Mouse (Mus musculus) cortical plate, adult 2 months (tissue): ENCODE measurements around the gene Dapk1. TPM values are rescaled to one million over a fixed set of nuclear protein-coding genes. Genes with fewer than 3 reads are reported as not detected.
A peak's percentile ranks its signal among the peaks of the same experiment; 100 is the strongest.

Experiments used
- H3K27ac ChIP-seq: fragments of 200-500 bp; 2 replicates; pipeline ENCODE4 v1.5.1; 2012; ENCODE audit warnings: low read length, control low read depth, inconsistent platforms; ENCODE audit not compliant: insufficient read depth
- H3K4me1 ChIP-seq: fragments of 200-500 bp; 2 replicates; pipeline ENCODE4 v1.6.1; 2011; ENCODE audit warnings: low read length; ENCODE audit not compliant: control insufficient read depth, insufficient read depth
- H3K4me3 ChIP-seq: fragments of 200-500 bp; 2 replicates; pipeline ENCODE4 v1.5.1; 2011; ENCODE audit warnings: mild to moderate bottlenecking, low read length, control low read depth; ENCODE audit not compliant: insufficient read depth
- CTCF ChIP-seq: fragments of 200-500 bp; IDR thresholded peaks from 2 replicates; pipeline ENCODE4 v1.5.1; 2011; ENCODE audit warnings: mild to moderate bottlenecking, control low read depth, low read length; ENCODE audit not compliant: insufficient read depth; ENCODE audit errors: extremely low read depth
- POLR2A ChIP-seq: fragments of 200-500 bp; IDR thresholded peaks from 2 replicates; pipeline ENCODE4 v1.6.1; 2011; ENCODE audit warnings: mild to moderate bottlenecking, low read length, control low read depth; ENCODE audit not compliant: insufficient read depth; ENCODE audit errors: extremely low read depth
- polyA plus RNA-seq: library from polyadenylated mRNA; depleted of rRNA; stranded (reverse); fragments of >200 nt; gene quantifications from 2 replicates; pipeline ENCODE4 v1.2.3, GENCODE M21; 2012; rRNA removed

Gene Dapk1
- 57.4 and 63.1 TPM in 2 replicates for polyA plus RNA-seq

GRCm38 (mm10) chr13:60601436-60602415 lies at the start of gene Dapk1:
TSS of gene Dapk1 (plus strand) at chr13:60601947.
- no peaks in the 10 kb centered on the region; the same call in 1 of the 2 replicates for H3K4me1 ChIP-seq
- H3K27ac ChIP-seq, result peak within 1 kb of the TSS; percentile 1; the same call in 1 of the 2 replicates
- TF ChIP-seq POLR2A (0 out of 2 replicates have a peak, but pooled peaks have one; percentile 17), CTCF (peak; percentile 22; the same call in 1 of the 2 replicates)
- peak within 1 kb of the TSS; percentile 75 for H3K4me3 ChIP-seq

GRCm38 (mm10) chr13:60553326-60553725 lies 48.4 kb upstream of the Dapk1 start:
- H3K27ac ChIP-seq, result no peak overlapping the region
- H3K4me3 ChIP-seq, result no peak overlapping the region
- no peak for TF ChIP-seq CTCF
- no peak for TF ChIP-seq POLR2A
- no peaks in the 10 kb centered on the region for H3K4me1 ChIP-seq

- H3K27ac ChIP-seq, result no peak overlapping the region
- TF ChIP-seq POLR2A (no peak), CTCF (no peak)
- no peak overlapping the region for H3K4me3 ChIP-seq
- no peaks in the 10 kb centered on the region for H3K4me1 ChIP-seq
These were observed 45.3 kb upstream of the Dapk1 start for GRCm38 (mm10) chr13:60556476-60556875.

GRCm38 (mm10) chr13:60556911-60557310 lies 44.8 kb upstream of the Dapk1 start:
- Histone ChIP-seq H3K4me3 (no peak overlapping the region), H3K27ac (no peak overlapping the region), H3K4me1 (no peaks in the 10 kb centered on the region)
- TF ChIP-seq CTCF (no peak), POLR2A (no peak)

- H3K27ac ChIP-seq, result no peak overlapping the region
- no peak for TF ChIP-seq POLR2A
- TF ChIP-seq CTCF, result no peak
- H3K4me3 ChIP-seq, result no peak overlapping the region
- H3K4me1 ChIP-seq, result peaks cover 2% of the 10 kb centered on the region; the same call in 1 of the 2 replicates
These were observed 37.4 kb upstream of the Dapk1 start for GRCm38 (mm10) chr13:60564303-60564702.

DNA sequence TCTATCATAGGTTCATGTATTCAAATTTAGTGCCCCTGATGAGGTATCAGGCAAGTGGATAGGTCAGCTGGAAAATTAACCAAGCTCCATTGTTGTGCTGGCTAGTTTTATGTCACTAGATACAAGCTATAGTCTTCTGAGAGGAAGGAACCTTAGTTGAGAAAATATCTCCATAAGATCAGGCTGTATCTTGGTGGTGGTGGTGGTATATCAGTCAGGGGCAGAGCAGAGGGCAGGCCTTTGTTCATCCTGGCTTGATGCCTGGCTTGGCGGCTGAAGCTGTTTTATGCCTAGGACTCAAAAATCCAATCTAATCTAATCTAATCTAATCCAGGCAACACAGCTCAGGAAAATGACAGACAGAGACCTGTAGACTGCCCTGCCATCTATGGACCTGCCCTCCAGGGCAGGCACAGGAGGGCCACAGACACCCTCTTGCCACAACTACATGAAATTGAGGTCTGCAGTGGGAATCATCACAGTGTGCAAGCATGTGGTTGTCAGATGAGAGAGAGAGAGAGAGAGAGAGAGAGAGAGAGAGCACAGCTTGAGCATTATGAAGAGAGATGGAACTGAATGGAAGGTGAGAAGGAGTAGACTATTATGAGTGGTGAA lies 32.7 kb upstream of the Dapk1 start:
- no peak overlapping the region for H3K27ac ChIP-seq
- TF ChIP-seq POLR2A (no peak), CTCF (no peak)

DNA sequence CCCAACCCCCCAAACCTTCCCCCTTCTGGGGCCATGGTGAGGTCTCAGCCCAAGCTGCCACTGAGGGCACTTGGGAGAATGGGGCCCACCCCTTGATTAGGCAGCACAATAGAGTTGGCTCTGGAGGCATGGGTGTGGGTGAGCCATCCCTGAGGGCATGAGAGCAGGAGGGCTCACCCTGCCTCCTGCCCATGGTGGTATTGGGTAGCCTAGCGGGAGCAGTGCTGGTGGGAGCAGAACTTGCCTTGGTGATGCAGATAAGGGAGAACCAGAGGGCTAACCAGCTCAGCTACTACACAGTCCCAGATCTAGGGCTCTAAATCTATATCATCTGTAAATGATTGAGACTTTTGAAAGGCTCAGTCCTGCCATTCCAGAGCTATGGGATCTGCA lies 32.2 kb upstream of the Dapk1 start:
- no peaks in the 10 kb centered on the region for H3K4me1 ChIP-seq
- no peak overlapping the region for H3K4me3 ChIP-seq
- no peak overlapping the region for H3K27ac ChIP-seq
- no peak for TF ChIP-seq POLR2A

More for the DNA sequence above, 32.7 kb upstream of the Dapk1 start:
- Histone ChIP-seq H3K4me1 (peaks cover 2% of the 10 kb centered on the region; the same call in 1 of the 2 replicates), H3K4me3 (no peak overlapping the region)

GRCm38 (mm10) chr13:60573541-60573940 lies 28.2 kb upstream of the Dapk1 start:
- Histone ChIP-seq H3K4me3 (no peak overlapping the region), H3K27ac (no peak overlapping the region), H3K4me1 (no peaks in the 10 kb centered on the region)
- TF ChIP-seq POLR2A, result no peak
- TF ChIP-seq CTCF, result no peak

GRCm38 (mm10) chr13:60573971-60574370 lies 27.8 kb upstream of the Dapk1 start:
- H3K27ac ChIP-seq, result no peak overlapping the region
- H3K4me3 ChIP-seq, result no peak overlapping the region
- TF ChIP-seq POLR2A (no peak), CTCF (no peak)
- no peaks in the 10 kb centered on the region for H3K4me1 ChIP-seq
